Mouse (Mus musculus): ENCODE results near the gene Dstn. TPM values are rescaled to one million over a fixed set of nuclear protein-coding genes. Genes with fewer than 3 reads are reported as not detected.
A peak's percentile ranks its signal among the peaks of the same experiment; 100 is the strongest.

The Dstn gene
- total RNA-seq, 2 experiments from 2014 or later = 164 to 168 TPM

DNA sequence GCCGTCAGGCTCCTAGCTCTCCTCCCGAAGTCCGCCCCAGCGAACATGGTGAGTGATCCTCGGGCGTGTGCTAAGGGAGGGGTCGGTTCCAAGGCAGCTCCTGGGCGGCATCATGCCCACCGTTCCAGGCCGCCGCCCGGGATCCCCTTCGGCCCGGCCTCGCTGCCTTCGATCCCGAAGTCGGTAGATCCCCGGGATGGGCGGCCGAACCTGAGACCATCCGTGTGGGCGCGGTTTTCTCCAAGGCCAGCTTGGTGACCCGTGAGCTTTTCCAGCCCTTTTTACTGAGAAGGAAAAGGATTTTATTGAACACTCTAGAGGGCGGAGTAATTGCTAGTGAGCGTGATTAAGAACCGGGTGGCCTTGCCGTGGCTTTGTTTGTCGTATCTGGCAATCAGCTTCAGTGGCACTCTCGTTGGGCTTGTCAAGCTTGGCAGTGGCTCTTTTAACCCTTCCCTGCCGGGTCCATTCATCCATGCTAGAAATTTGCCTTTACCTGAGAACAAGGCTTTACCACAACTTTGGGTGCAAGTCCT, 548 bp downstream of the Dstn start:
- no peak for DNase-seq

DNA sequence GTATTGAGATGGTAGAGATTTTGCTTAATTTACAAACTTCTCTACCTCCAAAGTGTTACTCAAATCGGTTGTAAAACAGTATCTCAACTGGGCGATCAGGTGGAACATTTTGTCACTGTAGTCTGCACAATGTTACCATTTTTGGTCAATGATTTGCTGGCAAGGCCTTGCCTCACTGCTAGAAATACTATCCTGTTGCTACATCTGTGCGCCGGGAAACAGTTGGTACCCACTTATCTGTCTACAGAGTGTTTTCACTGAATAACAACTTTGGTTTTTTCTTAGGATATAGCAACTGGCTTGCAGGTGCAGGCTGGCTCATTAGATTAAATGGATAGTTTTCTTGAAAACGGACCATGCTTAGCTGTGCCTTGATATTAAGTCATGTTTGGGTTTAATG, 1.1 kb downstream of the Dstn start:
- DNase-seq = peak in 1 of 2 experiments; percentile 12

DNA sequence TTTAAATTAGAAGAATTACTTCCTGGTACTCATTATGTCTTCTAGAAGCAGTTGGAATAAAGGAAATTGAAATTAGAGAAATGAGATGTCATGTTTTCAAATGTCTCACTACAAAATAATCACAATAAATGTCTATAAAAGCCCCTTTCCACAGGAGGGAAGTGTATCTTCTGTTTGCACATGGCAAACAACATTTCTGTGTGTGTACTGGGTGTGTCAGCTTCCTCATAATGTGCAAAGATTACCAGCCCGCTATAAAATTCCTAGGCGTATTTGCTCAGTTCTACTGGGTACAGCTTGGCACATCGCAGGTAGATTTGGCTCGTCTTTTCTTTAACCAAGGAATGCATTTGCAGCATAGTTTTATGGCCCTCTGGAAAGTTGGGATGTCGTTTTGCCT, 2.5 kb downstream of the Dstn start:
- DNase-seq = no peak

DNA sequence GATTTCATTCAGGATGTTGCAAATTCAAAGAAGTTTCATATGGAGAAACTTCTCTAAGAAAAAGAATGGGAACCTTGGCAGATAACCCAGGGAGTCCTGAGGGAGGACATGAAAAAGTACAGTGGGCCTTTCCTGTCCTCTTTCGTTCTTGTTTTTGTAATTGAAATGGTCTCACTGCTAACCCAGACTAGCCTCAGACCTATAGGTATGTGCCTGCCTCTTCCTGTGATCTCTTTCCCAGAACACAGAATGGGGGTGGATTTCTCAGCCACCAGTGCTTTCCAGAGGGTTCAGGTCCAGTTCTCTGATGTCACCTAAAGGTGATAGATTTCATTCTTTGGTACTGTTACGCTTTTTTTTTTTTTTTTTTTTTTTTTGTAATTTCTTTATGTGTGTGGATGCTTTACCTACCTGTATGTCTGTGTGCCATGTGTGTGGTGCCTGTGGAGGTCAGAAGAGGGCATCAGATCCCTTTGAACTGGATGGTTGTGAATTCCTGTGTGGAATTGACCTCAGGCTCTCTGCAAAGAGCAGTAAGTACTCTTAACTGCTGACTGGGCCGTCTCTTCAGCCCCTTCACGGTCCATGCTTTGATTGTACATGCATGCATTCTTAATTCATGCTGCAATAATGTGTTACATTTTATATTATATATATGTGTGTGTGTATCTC, 3.8 kb downstream of the Dstn start:
- DNase-seq = no peak

DNA sequence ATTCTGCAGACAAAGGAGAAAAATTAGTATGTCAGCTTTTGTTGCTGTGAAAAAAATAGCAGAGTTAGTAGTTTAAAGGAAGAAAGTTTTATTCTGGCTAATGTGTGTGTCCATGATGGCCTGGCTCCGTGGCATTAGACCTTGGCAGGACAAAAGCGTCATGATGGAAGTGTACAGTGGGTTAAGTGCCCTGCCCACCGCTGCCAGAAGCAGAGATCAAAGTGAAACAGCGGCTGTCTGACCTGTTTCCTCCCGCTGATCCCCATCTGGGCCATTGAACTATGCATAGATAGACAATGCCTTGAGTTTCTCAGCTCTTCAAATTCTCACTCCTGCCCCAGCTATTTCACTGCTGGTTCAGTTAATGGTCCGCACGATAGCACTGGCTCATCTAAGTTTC, 9.0 kb downstream of the Dstn start:
- DNase-seq = peak in 1 of 2 experiments; percentile 25

DNA sequence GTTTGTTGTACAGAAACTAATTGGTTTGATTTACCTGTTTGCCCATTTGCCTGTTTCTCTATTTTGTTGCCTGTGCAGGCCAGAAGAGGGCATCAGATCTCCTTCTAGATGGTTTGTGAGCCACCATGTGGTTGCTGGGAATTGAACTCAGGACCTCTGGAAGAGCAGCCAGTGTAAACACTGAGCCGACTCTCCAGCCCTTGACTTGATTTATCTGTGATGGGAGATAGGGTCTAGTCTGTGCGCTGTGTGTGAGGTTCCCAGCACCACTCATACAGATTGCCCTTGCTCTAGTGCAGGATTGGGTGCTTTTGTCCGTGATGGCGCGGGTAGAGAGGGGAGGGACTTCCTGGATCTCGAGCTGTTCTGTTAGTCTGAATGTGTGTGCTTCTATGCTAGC, 10.7 kb downstream of the Dstn start:
- DNase-seq = no peak

DNA sequence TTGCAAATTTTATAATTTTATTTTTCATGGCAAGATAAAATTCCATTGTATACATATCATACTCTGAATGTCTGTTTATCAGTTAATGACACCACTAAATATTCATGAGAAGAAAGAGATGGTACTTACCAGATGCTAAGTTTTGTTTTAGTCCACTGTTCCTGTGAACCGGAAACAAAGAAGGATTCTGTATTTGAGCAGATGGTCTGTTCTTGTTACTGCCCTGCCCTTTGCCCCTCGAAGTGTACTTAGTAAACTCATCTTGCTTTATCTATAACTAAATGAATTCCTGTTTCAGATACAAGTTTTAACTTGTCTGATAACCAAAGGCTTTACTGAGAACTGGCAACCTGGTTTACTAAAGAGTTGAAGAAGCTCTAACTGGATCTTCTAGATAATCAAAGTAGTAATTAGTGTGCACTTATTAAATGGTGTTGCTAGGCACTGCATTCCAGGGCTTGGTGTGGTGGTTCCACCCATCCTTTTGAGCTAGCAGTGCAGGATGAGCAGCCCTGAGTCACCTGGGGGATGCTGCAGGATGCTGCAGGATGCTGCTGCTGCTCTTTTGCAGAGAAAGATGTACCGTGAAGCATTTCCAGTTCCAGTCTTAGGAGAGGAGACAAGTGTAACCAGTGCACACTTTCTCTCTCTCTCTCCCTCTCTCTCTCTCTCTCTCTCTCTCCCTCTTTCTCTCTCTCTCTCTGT, 14.6 kb downstream of the Dstn start:
- no peak for DNase-seq

DNA sequence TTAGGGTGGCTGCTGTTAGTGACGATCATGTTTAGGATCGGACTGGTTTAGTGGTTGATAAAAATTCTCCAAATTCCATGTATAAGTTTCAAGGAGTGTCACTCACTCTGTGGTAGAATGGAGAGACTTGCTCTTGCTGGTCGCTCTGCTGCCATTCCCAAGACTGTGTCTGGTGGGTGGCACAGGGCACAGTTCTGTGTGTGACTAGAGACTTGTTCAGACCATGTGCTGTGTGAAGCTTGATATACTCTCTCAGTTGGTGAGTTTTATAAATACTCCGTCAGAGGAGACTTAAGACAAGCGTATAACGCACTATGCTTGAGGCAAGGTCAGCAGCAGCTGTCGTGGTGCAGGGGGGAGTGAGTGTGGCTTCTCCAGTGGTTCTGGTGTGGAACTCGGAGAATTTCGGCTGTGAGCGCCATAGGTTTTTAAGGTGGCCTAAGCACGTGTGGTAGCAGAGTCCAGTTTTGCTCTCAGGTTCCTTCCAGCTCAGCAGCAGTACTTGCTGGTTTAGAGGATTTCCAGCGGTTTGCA, 17.3 kb downstream of the Dstn start:
- no peak for DNase-seq

DNA sequence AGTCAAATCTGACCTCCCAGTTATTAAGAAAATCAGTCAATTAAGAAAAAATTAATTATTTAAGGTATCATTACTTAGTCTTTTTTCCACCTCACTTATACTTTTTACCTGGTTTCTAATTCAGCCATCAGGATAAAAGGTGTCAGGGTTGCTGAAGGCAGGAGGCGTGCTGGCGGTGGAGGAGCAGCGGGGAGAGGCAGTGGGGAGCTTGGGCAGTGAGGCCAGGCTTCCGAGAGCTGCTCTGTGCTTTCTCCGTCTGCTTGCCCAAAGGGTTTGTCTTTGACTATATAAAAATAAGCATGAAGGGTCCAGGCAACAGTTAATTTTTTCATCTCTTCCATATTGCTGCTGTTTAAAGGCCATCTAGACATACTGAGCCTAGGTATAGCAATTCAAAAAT, 18.4 kb downstream of the Dstn start:
- no peak for DNase-seq

DNA sequence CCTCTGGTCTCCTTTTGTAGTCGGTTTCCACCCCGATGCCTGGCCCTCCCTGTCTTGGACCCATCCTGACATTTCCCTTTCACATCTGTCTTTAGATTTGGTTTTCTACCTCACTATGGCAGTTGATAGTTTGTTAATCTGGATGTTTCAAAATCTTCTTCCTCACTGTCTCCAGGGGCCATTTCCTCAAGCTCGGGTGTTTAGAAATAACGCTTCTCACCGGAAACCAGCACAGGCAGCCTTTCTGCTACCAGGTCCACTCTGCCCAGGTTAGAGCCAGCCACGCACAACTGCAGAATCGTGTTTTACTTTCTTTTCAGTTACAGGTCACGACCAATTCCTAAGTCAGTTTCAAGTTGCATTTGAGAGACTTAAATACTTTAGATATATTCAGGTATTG, 19.3 kb downstream of the Dstn start:
- no peak for DNase-seq

DNA sequence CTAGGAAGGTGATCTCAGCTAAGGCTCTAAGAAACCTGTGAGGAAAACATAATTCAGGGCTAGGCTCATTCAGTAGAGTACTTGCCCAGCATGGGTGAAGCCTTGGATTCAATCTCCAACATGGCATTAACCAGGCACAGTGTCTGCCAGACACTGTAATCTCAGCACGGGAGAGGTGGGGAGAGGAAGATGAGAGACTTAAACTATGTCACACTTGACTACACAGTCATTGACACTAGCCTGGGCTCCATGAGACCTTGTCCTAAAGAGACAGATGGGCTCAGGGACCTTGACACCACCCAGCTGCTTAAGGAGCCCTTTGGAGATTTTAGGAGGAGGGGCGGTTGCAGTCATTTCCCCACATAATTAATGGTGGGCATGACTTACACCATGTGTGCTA, 22.7 kb downstream of the Dstn start:
- DNase-seq = no peak

DNA sequence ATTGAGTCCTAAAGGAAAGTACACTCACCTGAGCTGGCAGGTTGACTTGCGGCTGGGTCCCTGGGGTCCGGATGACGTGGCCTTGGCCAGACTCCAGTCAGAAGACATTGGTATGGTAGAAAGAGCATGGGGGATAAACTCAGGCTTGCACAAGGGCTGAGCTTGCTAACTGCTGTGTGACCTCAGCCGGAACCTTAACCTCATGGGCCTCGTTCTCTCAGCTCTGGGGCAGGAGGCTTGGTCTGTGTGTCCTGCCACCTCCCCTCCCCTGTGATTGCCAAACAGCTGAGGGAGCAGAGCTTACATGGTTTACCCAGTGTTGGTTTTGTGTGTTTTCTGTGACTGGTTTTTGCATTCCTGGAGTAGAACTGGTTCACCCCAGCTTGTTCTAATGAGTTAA, 25.3 kb downstream of the Dstn start:
- DNase-seq = no peak

DNA sequence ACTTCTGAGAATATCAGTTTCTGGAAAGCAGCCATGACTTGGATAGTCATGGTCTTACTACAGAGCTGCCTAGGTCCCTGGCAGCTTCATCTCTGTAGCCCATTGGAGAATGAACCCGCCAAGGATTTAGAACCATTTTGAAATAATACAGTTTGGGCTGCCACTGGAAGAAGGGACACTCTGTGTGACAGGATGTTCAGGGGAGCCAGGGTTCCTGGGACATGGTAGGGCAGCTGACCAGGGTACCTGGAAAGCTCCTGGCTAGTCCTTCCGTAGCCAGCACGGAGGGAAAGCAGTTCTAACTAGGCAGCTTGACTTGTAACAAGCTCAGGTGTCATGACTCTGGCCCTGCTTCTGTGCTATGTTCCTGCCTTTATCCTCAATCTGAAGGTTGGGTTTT, 29.7 kb downstream of the Dstn start:
- DNase-seq = no peak

DNA sequence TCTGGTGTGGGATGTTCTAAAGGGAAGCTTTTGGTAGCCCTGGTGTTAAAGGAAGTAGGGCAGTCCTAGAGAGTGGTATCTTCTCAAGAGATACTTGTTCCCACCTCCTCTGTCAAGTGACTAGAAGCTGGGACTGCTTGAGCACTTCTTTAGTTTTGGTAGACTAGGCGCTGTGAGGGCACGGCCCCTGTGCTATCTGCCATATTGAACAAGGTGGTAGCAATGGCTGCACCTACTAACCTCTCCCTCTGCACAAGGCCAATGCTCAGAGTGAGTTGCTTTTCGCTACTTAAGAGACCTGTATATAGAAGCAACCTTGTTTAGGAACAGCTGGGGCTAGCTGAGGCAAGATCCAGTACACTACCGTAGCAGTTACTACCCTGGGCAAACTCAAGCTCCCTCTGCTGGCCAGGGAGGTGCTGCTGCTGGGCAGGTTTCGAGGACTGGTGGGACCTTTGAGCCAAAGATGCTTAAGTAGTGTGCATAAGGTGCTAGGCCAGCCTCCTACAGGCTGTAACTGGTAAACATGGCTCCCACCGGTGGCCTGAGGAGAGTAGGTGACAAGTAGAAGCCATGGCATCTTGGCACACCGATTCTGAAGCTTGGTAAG, 30.5 kb downstream of the Dstn start:
- peak in 1 of 2 experiments; percentile 17 for DNase-seq

DNA sequence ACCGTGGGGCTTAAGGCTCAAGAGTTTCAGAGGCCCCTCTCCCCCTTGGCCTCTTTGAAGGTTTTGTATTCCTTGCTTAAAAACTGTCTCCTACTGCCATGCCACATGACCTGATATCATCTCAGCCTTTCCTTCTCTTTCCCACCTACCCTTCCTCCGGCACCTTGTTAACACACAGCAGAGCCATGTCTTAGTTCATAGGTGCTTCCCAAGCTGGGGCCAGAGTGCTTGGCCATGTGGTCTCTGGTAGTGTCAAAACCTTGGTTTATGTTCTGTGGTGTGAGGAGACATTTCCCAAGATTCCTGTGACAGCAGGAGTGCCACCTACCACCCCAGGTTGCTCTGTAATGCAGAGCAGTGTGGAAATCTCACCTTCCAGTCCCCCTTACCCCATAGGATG, 31.3 kb downstream of the Dstn start:
- no peak for DNase-seq

DNA sequence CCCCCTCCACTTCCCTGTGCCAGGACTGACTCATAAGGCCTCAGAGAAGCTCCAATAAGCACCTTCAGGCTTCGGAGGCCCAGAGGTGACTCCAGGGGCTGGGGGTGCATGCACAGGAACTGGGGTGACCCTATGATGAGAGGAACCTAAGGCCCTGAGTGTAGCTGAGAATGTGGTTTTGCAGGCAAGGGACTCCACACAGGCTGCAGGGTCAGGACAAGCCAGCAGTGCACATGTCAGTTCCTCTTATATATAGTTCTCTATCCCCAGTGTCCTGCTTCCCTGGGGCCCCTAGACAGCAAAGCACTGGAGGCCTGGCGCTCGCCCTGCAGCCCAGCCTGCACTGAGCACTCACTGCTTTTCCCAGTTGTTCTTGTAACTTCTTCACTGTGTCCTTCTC, 32.9 kb downstream of the Dstn start:
- no peak for DNase-seq

DNA sequence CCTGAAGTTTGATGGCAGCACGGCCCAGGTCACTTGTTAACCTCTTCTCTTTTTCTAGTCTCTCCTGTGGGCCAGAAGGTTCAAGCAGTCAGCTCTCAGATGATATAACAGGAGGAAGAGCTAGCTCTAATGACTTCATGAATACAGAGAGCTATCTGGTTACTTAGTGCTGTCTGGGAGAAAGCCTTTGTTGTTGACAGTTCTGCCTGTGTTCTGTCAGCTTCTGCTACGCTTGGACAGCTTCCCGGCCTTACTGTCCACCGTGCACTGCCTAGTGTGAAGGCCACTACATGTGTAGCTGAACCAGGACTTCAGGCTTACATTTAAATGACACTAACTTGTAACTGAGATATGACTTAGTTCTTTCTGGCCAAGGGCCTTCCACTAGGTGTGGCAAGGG, 33.3 kb downstream of the Dstn start:
- DNase-seq = peak; percentile 55 to 58

DNA sequence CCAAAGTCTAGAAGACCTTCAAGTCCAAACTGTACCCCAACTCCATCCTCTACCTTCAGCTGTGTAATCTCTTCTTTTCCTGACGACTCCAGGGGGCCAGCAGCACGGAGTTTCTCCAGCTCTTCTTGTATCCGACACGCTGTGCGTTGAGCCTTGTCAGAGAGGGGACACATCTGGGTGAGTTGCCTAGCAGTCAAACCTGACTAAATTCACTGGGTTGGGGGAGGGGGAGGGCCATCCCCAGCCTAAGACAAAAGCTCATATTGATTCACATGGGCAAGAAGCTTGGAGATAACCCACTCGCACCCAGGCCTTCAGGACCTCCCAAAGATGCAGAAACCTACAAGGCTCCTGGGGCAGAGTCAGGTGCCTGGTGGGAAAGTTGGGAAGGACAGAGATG, 34.1 kb downstream of the Dstn start:
- DNase-seq = no peak

DNA sequence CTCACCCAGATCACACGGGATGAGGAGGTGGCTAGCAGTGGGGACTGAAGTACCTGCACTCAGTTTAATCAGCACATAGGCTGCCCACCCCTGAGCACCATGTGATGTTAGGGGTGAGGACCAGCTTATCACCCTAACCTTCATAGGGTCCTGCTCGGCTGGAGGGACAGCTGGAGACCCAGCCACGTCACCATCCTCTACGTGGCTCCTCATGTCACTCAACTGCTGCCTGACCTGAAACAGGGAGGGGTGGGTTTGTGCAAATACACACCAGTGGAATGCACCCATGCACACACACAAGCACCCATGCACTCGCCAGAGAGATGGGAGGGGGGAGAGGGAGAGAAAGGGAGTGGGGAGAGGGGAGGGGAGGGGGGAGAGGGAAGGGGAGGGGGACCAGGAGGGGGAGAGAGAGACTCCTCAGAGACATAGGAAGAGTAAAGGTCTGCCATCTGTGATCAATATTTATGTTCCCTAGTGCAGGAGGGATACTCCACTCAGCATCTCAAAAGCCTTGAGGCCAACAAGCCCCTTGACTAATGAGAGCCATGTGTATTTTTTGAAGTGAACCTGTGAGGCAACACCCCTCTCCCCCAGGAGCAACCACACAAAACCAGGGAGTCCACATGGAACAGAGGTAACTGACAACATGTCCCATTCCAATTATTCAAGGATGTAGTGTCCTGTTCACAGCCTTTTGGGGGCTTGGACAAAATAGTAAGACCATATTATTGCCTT, 35.3 kb downstream of the Dstn start:
- DNase-seq = no peak

DNA sequence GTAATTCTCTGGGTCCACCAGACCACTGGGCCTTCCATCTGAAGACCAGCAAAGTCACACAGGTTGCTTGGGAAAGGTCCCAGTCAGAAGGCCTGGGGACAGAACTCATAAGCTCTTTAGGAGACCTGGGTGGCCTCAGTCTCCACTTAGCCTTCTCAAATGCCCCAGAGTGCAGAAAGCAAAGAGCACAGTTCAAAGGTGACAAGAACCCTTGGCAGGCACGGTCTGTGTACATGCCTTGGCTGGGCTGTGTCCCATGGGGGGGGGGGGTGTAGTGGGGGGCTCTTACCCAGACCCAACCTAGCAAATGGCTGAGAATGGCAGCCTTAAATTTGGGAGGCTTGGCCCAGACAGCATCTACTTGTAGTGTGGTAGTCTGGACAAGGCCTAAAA, 35.9 kb downstream of the Dstn start:
- DNase-seq = no peak

DNA sequence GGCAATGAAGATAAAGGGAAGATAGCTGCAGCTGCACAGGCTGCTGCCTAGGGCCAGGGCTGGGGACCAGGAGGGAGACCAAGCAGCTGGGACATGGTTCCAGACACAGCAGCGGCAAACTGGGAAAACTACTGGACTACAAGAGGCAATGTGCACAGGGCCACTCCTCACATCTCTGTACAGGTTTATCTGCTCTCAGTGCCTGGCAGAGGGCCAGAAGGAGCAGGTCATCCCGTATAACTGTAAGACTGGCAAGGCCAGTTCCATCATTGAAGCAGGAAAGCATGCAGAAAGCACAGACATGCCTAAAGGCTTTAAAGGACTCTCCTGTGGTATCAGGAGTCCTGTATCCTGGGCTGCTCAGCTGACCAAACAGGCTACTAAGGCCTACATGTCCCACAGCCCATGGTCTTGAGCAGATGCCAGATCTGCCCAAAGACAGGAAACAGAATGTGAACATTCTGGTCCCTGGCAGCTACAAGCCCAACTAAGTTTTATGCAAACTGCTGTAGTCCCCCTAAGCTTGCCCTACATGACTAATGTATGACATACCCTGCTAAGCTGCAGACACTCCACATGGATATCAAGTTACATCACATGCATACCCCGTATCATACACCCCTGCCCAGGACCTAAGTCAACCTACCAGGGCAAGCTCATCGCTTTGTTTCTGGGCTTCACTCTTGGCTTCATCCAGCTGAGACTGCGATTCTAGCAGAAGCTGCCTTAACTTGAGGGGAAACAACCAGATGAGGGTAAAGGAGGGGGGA, 36.6 kb downstream of the Dstn start:
- peak; percentile 33 to 35 for DNase-seq

DNA sequence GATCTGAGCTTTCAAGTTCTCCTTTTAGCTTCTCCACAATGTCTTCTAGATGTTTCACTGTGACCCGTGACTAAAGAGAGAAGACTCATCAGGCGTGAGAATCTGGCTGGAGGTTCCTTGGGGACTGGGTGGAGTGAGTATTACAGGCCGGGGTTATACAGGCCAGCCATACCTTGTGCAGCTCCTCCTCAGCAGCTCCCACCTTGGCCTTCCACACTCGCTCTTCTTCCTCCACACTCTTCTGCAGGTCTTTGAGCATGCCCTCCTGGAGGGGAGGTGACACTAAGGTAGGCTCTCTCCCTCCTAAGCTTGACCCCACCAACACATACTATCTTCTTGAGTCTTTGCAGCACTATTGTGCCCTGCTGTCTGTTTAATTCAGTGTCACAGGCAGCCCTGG, 38.8 kb downstream of the Dstn start:
- no peak for DNase-seq

Measured in heart, adult 18-20 months (tissue).